Mouse (Mus musculus) left cerebral cortex, adult 8-10 months (tissue): ENCODE data around the gene Prmt2. TPM values are rescaled to one million over a fixed set of nuclear protein-coding genes. Genes with fewer than 3 reads are reported as not detected.

Experiments
- DNase-seq, 2 experiments: peaks; one replicate each; pipeline ENCODE4 v3.0.0; 2022; ENCODE audit warnings: low spot score in 2 of 2
- microRNA-seq, 2 experiments: library from miRNA; unstranded; fragments of <30 nt; microRNA quantifications; one replicate each; pipeline ENCODE4 v1.2.0; 2022
- total RNA-seq, 4 experiments: library from RNA; stranded (reverse); gene quantifications; 2 replicates each; pipeline ENCODE4 v1.2.4; 2022

Gene Prmt2
- total RNA-seq, 4 experiments from 2014 or later = 46.5 to 57.7 (median 56.5) TPM

GRCm38 (mm10) chr10:76218240-76218639 is 19.4 kb downstream of the Prmt2 start:
- no peak for DNase-seq

DNA sequence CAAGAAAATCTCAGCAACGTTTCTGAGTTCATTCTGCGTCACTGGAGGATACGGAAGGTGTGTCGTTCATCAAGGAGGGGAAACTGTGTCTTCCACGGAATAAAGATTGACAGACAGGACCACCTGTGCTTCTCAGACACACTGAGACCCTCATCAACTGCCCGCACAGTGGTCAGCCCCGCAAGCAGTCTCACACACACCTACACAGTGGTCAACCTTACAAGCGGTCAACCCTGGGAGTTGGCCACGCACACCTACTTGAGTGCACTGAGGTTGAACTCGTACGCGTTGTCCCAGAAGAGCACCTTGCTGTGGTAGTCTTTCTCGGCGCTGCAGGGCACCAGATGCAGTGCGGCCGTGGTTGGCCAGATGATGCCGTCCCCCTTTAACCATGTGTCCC is 20.6 kb downstream of the Prmt2 start:
- DNase-seq = no peak

GRCm38 (mm10) chr10:76214161-76214560 is 23.5 kb downstream of the Prmt2 start:
- no peak for DNase-seq

GRCm38 (mm10) chr10:76212121-76212520 is 25.5 kb downstream of the Prmt2 start:
- DNase-seq = no peak

GRCm38 (mm10) chr10:76210806-76211205 is 26.9 kb downstream of the Prmt2 start:
- DNase-seq = no peak

DNA sequence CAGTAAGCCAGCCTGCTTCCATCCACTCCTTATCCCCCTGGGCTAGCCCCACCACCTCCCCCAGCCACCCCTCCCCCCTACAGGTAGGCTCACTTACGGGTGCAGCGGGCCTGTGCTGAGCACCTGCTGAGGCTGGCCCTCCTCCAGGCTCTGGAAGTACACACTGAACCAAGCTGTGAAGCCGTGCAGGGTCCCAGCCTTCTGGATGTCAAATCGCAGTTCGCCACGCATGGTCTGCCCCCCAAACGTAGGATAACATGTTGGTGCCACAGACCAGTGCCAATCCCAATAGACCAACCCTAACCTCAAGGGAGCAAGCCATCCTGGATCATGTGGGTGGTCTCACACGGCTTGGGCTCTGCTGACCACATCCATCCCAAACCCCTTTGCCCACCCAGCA is 28.4 kb downstream of the Prmt2 start:
- DNase-seq = no peak

DNA sequence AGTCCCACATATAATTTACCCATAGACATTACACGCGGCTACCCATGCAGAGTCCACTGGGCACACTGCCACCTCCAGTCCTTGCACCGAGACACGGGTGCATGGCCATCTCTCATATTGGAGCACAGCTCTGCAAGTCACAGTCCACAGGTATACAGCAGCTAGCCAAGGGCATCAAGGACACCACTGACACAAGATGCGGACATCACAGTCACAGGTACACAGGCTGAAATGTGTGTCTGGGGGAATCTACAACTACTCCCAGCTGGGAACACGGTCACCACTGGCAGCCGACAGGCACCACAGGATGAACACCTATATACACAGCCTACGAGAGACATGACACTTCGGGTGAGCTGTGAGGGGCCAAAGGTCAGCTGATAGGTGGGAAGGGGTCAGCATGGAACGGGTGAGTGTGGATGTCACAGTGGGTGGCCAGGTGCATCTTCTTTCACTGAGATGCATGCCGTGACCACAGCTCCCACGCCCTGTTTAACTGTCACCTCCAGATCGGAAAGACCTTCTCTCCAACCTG is 30.3 kb downstream of the Prmt2 start:
- DNase-seq = no peak

GRCm38 (mm10) chr10:76203798-76204283 is 33.8 kb downstream of the Prmt2 start:
- no peak for DNase-seq

GRCm38 (mm10) chr10:76201978-76202377 is 35.7 kb downstream of the Prmt2 start:
- peak; percentile 31 to 44 for DNase-seq

- DNase-seq = no peak
Observed at GRCm38 (mm10) chr10:76201416-76201815, 36.2 kb downstream of the Prmt2 start.

GRCm38 (mm10) chr10:76188010-76188409 is 49.7 kb downstream of the Prmt2 start:
- no peak for DNase-seq

DNA sequence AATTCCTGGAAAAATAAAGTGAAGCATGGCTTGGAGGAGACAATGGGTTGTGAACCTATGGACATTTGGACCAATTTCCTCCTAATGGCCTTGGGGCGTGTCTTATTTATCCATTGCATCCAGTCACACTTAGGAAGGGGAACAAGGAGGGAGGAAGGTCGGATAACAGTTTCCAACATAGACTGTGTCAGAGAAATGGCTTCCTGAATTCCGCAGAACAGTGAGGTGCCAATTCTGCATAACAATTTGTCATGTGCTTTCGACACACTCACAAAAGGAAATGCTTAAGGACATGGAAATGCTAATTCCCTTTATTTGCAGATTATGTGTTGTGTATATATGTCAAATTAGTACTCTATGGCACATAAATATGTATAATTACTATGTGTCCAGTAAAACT is 52.4 kb downstream of the Prmt2 start:
- no peak for DNase-seq

- no peak for DNase-seq
Observed at GRCm38 (mm10) chr10:76174899-76175298, 62.8 kb downstream of the Prmt2 start.

GRCm38 (mm10) chr10:76158009-76158408 is 79.7 kb downstream of the Prmt2 start:
- DNase-seq = no peak

GRCm38 (mm10) chr10:76157528-76157927 is 80.1 kb downstream of the Prmt2 start:
- no peak for DNase-seq

Small RNA genes lying within 50 kb of the gene (microRNA-seq; reads per million reads assigned to microRNA genes)
- gene Mir678 = 0 reads per million in 2 experiments

Other genes with a start within 250 kb of the Prmt2 start
- 10 to 100 TPM; 13.4 to 16.5 (median 15.6) TPM for gene Zfp280b, start 205.2 kb downstream of the Prmt2 start, total RNA-seq
- under 1 TPM in 1 of 4 experiments, not detected in 3; 0.09 TPM for gene Slc5a4b, start 126.9 kb downstream of the Prmt2 start, total RNA-seq
- gene Slc5a4a, start 90.4 kb downstream of the Prmt2 start, total RNA-seq = not detected
- 100 to 1,000 TPM; 175 to 204 (median 187) TPM for gene S100b, start 16.0 kb upstream of the Prmt2 start, total RNA-seq
- 10 to 100 TPM; 62.9 to 72.8 (median 64.5) TPM for gene Dip2a, start 107.4 kb upstream of the Prmt2 start, total RNA-seq
- not detected for gene AC141477.1, start 202.6 kb upstream of the Prmt2 start, total RNA-seq
- gene Pcnt, start 204.9 kb upstream of the Prmt2 start, total RNA-seq = 10 to 100 TPM; 26.1 to 33.6 (median 29.0) TPM
- not detected for gene 2610028H24Rik, start 211.2 kb upstream of the Prmt2 start, total RNA-seq
- 10 to 100 TPM; 46.2 to 56.3 (median 50.2) TPM for gene Mcm3ap, start 231.1 kb upstream of the Prmt2 start, total RNA-seq
- 1 to 10 TPM; 4.0 to 5.4 (median 4.0) TPM for gene Ybey, start 231.2 kb upstream of the Prmt2 start, total RNA-seq